Mouse (Mus musculus) hindbrain, embryonic 11.5 days (tissue): ENCODE measurements around the gene Aar2. TPM values are rescaled to one million over a fixed set of nuclear protein-coding genes. Genes with fewer than 3 reads are reported as not detected.

Experiments used
- ATAC-seq: fragments of 200-750 bp; cut with Nextera tagmentation; 2 replicates; pipeline ENCODE4 v1.8.0; 2017; ENCODE audit warnings: mild to moderate bottlenecking, moderate TSS enrichment, moderate library complexity; ENCODE audit not compliant: low FRiP score
- DNase-seq: peaks from one replicate; pipeline ENCODE4 v3.0.0-alpha.2; 2015; ENCODE audit warnings: low spot score
- H3K27ac ChIP-seq: fragments of 300-500 bp; sonication (generic); 2 replicates; pipeline ENCODE4 v1.5.1; 2014; ENCODE audit warnings: mild to moderate bottlenecking, low read depth, low read length
- H3K27me3 ChIP-seq: fragments of 300-500 bp; sonication (generic); 2 replicates; pipeline ENCODE4 v1.6.1; 2014; ENCODE audit warnings: mild to moderate bottlenecking, low read length, moderate library complexity, mixed read lengths; ENCODE audit not compliant: control insufficient read depth, insufficient read depth
- H3K36me3 ChIP-seq: fragments of 300-500 bp; sonication (generic); 2 replicates; pipeline ENCODE4 v1.6.1; 2014; ENCODE audit warnings: mild to moderate bottlenecking, low read length, moderate library complexity, mixed read lengths; ENCODE audit not compliant: control insufficient read depth, insufficient read depth
- H3K4me1 ChIP-seq: fragments of 300-500 bp; sonication (generic); replicated peaks from 2 replicates; pipeline ENCODE4 v1.6.1; 2014; ENCODE audit warnings: low read length, mixed read lengths; ENCODE audit not compliant: control insufficient read depth, insufficient read depth
- H3K4me2 ChIP-seq: fragments of 300-500 bp; sonication (generic); replicated peaks from 2 replicates; pipeline ENCODE4 v1.6.1; 2014; ENCODE audit warnings: mild to moderate bottlenecking, low read depth, low read length
- H3K4me3 ChIP-seq: fragments of 300-500 bp; sonication (generic); 2 replicates; pipeline ENCODE4 v1.5.1; 2014; ENCODE audit warnings: low read depth, low read length
- H3K9ac ChIP-seq: fragments of 300-500 bp; sonication (generic); 2 replicates; pipeline ENCODE4 v1.6.1; 2014; ENCODE audit warnings: low read depth, low read length
- H3K9me3 ChIP-seq: fragments of 300-500 bp; sonication (generic); 2 replicates; pipeline ENCODE4 v1.6.1; 2016; ENCODE audit warnings: low read length; ENCODE audit not compliant: control insufficient read depth
- WGBS: fragments of 180-500 bp; shearing (Covaris S2); extraction: QIAGEN DNeasy Blood & Tissue Kit; methylation state at CpG from one replicate; pipeline ENCODE4 v1.1.7; 2014; 5-methylcytosine and 5-hydroxymethylcytosine counted together
- polyA plus RNA-seq: library from polyadenylated mRNA; unstranded; fragments of >200 nt; fragmentation: Nextera tagmentation; extraction: Ambion mirVana; gene quantifications from 2 replicates; pipeline ENCODE4 v1.2.1, GENCODE M21; 2014

Aar2 gene
- polyA plus RNA-seq, 1 experiment from 2014 or later, result 44.4 TPM

DNA sequence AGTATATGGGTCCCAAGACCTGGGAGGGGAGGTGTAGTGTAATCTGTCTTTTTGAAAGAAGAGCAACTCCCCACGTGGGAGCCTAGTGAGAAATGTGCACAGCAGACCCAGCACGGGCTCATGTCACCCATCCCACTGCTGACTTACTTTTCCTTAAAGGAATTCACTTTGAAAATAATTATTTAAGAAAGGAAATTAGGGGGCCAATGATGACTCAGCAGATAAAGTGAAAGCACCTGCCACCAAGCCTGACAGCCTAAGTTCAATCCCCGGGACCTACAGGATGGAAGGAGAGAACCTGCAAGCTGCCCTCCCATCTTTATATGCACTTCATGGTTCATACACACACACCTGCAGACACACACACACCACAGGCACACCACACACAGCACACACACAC lies 3.6 kb upstream of the Aar2 start:
- ATAC-seq (no peak), DNase-seq (no peak)
- no peak overlapping the region for H3K9ac ChIP-seq
- 78% methylated on average over 3 of the region's 3 CpGs for WGBS
- no peak overlapping the region for H3K4me2 ChIP-seq
- H3K4me1 ChIP-seq, result peaks cover 3% of the 10 kb centered on the region; the same call in 1 of the 2 replicates
- no peak overlapping the region for H3K4me3 ChIP-seq
- H3K9me3 ChIP-seq, result no peaks in the 10 kb centered on the region
- H3K27me3 ChIP-seq, result no peaks in the 10 kb centered on the region
- H3K36me3 ChIP-seq, result no peaks in the 10 kb centered on the region
- H3K27ac ChIP-seq, result no peak overlapping the region

DNA sequence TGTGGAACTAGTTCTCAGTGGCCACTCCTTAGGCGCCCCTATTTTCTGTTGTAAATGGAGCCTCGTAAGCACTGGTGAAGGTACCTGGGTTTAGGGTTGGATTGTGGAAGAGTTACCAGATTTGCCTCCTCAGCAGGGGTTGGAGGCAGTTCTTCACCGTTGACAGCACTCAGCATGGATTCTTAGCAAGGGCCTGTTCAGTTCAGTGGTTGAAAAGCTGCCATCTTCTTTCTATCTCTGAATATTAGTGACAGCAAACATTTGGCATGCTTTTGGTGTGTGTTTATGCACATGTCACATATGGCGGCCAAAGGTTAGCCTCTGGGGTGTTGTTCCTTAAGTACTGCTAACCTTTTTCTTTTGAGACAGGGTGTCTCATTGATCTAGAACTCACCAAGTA lies 5.0 kb downstream of the Aar2 start:
- Histone ChIP-seq H3K4me1 (peaks cover 3% of the 10 kb centered on the region; the same call in 1 of the 2 replicates), H3K4me3 (no peak overlapping the region), H3K9ac (no peak overlapping the region), H3K4me2 (no peak overlapping the region), H3K27ac (no peak overlapping the region), H3K9me3 (no peaks in the 10 kb centered on the region), H3K27me3 (no peaks in the 10 kb centered on the region), H3K36me3 (no peaks in the 10 kb centered on the region)
- 90% methylated on average over 4 of the region's 4 CpGs for WGBS
- DNase-seq (no peak), ATAC-seq (no peak)

DNA sequence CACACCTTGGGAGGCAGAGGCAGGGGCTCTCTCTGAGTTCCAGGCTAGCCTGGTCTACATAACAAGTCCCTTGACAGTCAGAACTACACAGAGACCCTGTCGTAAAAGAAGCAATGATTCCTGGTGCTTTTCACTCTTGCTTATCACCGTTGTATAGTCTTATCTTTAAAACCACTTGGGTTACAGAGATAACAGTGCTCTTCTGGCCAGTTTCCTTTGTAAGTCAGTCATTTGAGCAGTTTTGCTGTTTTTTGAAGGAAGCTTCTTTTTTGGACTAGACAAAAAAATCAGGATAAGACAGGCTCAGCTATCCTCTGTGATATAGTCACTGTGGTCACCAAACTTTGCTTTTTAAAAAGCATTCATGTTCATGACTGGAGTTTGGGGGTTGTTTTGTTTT lies 14.4 kb downstream of the Aar2 start:
- no peak overlapping the region for H3K9ac ChIP-seq

DNA sequence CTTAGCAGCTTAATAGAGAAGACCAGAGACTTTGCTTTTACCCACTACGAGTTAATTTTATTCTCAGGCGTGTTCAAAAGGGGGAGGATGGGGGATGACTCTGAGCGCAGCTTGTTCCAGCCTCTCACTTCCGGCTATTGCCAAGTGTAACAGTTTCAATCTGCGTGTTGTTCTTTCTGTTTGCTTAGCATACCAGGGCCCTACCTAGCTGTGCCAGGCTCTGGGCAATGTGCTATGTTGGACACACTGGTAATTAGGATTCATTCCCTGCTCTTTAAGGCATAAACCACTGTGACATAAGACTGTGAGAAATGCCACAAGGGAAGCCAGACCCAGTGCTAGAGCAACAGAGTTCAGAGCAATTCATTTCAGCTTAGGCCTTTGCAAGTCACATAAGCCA lies 16.2 kb downstream of the Aar2 start:
- ATAC-seq, result no peak
- no peak for DNase-seq
- H3K36me3 ChIP-seq, result peaks cover 9% of the 10 kb centered on the region; the same call in 1 of the 2 replicates
- 92% methylated on average over 5 of the region's 5 CpGs for WGBS
- H3K27ac ChIP-seq, result no peak overlapping the region
- no peak overlapping the region for H3K4me3 ChIP-seq
- no peaks in the 10 kb centered on the region for H3K4me1 ChIP-seq
- no peak overlapping the region for H3K9ac ChIP-seq
- H3K27me3 ChIP-seq, result no peaks in the 10 kb centered on the region
- H3K9me3 ChIP-seq, result no peaks in the 10 kb centered on the region
- H3K4me2 ChIP-seq, result no peak overlapping the region

More for the DNA sequence above, 14.4 kb downstream of the Aar2 start:
- ATAC-seq, result no peak
- Histone ChIP-seq H3K27ac (no peak overlapping the region), H3K9me3 (no peaks in the 10 kb centered on the region), H3K4me3 (no peak overlapping the region), H3K27me3 (no peaks in the 10 kb centered on the region), H3K4me1 (no peaks in the 10 kb centered on the region), H3K36me3 (0 out of 2 replicates have a peak, but pooled peaks cover 4% of the 10 kb centered on the region), H3K4me2 (no peak overlapping the region)
- DNase-seq, result no peak
- WGBS, result 87% methylated on average over 2 of the region's 2 CpGs

DNA sequence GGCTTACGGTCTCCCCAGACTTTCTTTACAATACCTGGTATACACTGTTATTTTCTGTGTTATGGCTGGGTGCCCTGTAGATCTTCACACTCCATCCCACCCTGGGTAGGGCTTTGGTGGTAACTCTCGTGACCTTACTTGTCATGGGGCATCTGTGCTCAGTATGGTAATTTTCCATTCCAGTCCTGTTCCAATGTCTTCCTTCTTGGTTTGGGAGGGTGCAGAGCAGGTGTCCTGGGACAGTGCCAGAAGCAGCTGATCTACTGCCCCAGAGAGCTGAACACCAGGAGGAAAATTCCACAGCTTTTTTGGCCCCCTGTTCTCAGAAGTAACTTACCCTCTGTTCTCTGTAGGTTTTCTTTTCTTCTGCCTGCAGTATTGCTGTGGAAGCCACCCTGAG lies 19.1 kb downstream of the Aar2 start:
- Histone ChIP-seq H3K4me3 (no peak overlapping the region), H3K4me2 (no peak overlapping the region), H3K9ac (no peak overlapping the region), H3K27me3 (no peaks in the 10 kb centered on the region), H3K4me1 (no peaks in the 10 kb centered on the region), H3K36me3 (peaks cover 4% of the 10 kb centered on the region; the same call in 1 of the 2 replicates), H3K27ac (no peak overlapping the region), H3K9me3 (no peaks in the 10 kb centered on the region)
- ATAC-seq, result no peak
- WGBS, result 88% methylated on average over 2 of the region's 2 CpGs
- no peak for DNase-seq

DNA sequence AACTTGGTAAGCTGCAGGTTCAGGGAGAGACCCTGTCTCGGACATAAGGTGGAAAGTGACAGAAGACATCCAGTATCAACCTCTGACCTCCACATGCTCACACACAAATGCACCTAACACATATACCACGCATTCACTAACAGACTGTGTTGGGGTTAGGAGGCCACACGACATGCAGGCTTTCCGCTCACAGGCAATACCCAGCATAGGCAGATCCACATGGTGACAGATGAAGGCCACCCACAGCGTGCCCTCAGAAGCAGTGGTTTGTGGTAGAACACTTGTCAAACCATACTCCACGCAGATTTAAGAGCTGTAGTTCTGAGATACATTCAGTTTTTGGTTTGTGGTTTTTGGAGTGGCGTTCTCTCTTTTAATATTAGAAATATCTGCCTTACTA lies 21.3 kb downstream of the Aar2 start:
- Histone ChIP-seq H3K27ac (no peak overlapping the region), H3K9ac (no peak overlapping the region), H3K4me3 (no peak overlapping the region), H3K27me3 (no peaks in the 10 kb centered on the region), H3K36me3 (peaks cover 4% of the 10 kb centered on the region; the same call in 1 of the 2 replicates), H3K4me2 (no peak overlapping the region), H3K9me3 (no peaks in the 10 kb centered on the region), H3K4me1 (no peaks in the 10 kb centered on the region)
- DNase-seq (no peak), ATAC-seq (no peak)
- 88% methylated on average over 7 of the region's 7 CpGs for WGBS

DNA sequence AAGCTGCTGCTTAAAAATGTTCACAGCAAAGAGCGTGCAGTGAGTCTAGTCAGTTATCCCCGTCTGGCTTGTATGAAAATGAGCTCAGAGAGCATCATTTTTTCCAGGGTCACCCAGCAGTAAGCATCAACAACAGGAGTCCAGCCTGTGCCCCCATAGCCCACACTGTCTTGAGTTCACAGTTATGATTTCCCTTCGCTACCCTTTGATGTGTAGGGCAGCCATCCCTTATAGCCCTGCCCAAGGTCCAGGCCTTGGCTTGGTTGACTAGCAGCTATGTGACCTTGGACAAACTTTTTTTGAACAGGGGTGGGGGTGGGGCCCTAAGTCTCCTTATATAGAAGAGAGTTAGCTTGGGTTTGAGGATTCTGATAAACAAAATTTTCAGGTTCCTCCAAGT lies 21.9 kb downstream of the Aar2 start:
- H3K27me3 ChIP-seq, result no peaks in the 10 kb centered on the region
- H3K4me1 ChIP-seq, result no peaks in the 10 kb centered on the region
- no peaks in the 10 kb centered on the region for H3K9me3 ChIP-seq
- DNase-seq (no peak), ATAC-seq (no peak)
- H3K9ac ChIP-seq, result no peak overlapping the region
- H3K27ac ChIP-seq, result no peak overlapping the region
- H3K36me3 ChIP-seq, result peaks cover 4% of the 10 kb centered on the region; the same call in 1 of the 2 replicates
- H3K4me2 ChIP-seq, result no peak overlapping the region
- no peak overlapping the region for H3K4me3 ChIP-seq
- 92% methylated on average over 3 of the region's 3 CpGs for WGBS

DNA sequence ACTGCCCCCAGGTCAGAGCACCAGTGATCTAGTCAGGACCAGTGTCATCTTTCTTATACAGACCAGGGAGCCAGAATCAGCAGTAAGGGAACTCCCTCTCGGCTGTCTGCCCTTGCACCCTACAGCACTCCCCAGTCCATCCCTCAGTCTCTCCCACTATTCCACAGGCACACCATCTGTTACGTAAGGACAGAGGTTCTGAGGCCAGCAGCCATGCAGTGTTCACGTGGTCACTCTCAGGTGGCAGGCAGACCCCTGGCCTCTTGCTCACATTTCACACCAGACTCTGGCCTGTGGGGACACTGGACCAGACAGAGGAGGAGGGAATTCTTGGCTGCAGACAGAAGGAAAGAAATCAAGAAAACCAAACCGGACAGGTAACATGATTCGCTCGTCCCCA lies 24.1 kb downstream of the Aar2 start:
- H3K9ac ChIP-seq, result no peak overlapping the region
- ATAC-seq (no peak), DNase-seq (no peak)
- 79% methylated on average over 6 of the region's 6 CpGs for WGBS
- H3K9me3 ChIP-seq, result no peaks in the 10 kb centered on the region
- no peak overlapping the region for H3K4me2 ChIP-seq
- H3K27me3 ChIP-seq, result no peaks in the 10 kb centered on the region
- H3K36me3 ChIP-seq, result peaks cover 4% of the 10 kb centered on the region; the same call in 1 of the 2 replicates
- H3K4me3 ChIP-seq, result no peak overlapping the region
- no peak overlapping the region for H3K27ac ChIP-seq
- no peaks in the 10 kb centered on the region for H3K4me1 ChIP-seq

DNA sequence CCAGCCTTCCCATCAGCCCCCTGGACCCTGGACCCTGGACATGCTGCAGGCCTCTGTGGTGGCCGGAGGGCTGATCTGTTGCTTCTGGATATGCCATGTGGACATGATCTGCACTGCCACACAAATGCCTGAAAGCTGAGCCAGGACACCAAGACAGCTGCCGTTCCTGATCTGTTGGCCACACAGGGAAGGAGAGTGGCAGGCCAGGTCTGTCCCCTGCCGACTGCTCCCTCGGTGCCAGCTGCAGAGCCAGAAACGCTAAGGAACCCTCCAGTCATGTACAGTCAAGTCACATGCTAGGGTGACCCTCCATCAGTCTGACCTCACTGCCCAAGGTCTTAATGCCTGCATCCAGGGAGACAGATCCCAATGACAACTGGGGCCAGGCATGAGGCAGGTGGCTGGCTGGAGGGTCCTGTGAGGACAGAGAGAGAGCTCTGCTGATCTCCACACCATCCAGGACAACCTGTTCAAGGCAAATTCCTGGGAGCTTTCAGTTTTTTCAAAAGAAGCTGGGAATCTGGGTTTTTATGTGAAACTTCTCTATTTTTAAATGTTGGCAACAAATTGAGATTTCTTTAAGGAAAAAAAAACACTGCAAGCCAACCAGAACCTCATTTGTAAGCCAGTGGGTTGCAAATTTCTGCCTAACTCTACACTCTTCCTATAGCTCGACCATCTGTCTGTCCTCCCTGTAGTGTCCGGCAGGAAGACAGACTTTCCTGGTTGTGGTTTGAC lies 29.6 kb downstream of the Aar2 start:
- H3K4me2 ChIP-seq, result no peak overlapping the region
- WGBS, result 86% methylated on average over 7 of the region's 7 CpGs
- ATAC-seq (no peak), DNase-seq (no peak)
- no peaks in the 10 kb centered on the region for H3K9me3 ChIP-seq
- no peak overlapping the region for H3K27ac ChIP-seq
- no peak overlapping the region for H3K9ac ChIP-seq
- no peak overlapping the region for H3K4me3 ChIP-seq
- no peaks in the 10 kb centered on the region for H3K36me3 ChIP-seq
- H3K27me3 ChIP-seq, result no peaks in the 10 kb centered on the region
- H3K4me1 ChIP-seq, result no peaks in the 10 kb centered on the region
